Mouse (Mus musculus): ENCODE results near the gene Gm3029.
"Not testable (repeated sequence)": the region's sequence is repeated elsewhere in the genome, so short reads cannot be mapped to it uniquely, and the experiment has no call there.

Gm3029 gene

GRCm38 (mm10) chr14:3931456-3931855 is at the start of gene Gm3029:
Gene Gm3029 (plus strand): TSS chr14:3931756.
- DNase-seq (ENCODE audit: low spot score) = not testable (repeated sequence)

DNA sequence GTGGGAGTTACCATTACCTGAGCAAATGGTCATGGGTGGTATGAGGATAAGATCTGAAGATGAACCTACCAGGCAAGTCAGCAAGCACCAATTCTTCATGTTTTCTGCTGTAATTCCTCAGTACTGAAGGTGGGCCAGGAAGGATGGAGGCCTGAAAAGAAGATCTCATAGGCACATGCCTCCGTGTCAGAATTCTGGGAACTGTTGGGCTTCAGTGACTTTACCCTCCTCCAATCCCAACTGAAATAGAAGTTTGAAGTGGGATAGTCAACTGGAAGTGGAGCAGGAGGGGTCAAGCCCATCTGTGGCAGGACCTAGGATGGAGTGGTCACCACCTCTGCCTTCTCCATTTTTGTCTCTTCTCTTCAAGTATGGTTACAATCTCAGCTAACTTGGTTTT is 47.7 kb upstream of the Gm3029 start, which contains the start of gene Gm2916:
Gene Gm2916 (plus strand): TSS at position 301 of the 400 bp plus-strand sequence.
- not testable (repeated sequence) for DNase-seq (ENCODE audit: low spot score)

GRCm38 (mm10) chr14:3963247-3963646 is 31.7 kb downstream of the Gm3029 start, which contains the start of gene Gm3095:
Gene Gm3095 (plus strand): TSS chr14:3963547.
- not testable (repeated sequence) for DNase-seq (ENCODE audit: low spot score)
